Mouse (Mus musculus) G1E (cell line): ENCODE data around the gene Clstn1. TPM values are rescaled to one million over a fixed set of nuclear protein-coding genes. Genes with fewer than 3 reads are reported as not detected.

ENCODE experiments used
- ATAC-seq: 2 replicates; pipeline ENCODE4 v1.8.0; 2016; ENCODE audit warnings: mild to moderate bottlenecking; ENCODE audit not compliant: insufficient number of reproducible peaks, poor library complexity, low FRiP score, severe bottlenecking; ENCODE audit errors: extremely low read depth
- DNase-seq: peaks from one replicate; pipeline ENCODE4 v3.0.0; 2012; ENCODE audit warnings: low spot score
- H3K27me3 ChIP-seq: 2 replicates; pipeline ENCODE4 v1.6.1; 2012; ENCODE audit warnings: mild to moderate bottlenecking, low read length, inconsistent platforms; ENCODE audit not compliant: insufficient read depth
- H3K36me3 ChIP-seq: replicated peaks from 2 replicates; pipeline ENCODE3; 2012; ENCODE audit warnings: mild to moderate bottlenecking, inconsistent platforms
- H3K4me1 ChIP-seq: 2 replicates; pipeline ENCODE4 v1.6.1; 2012; ENCODE audit warnings: low read depth, low read length, inconsistent platforms, mixed read lengths; ENCODE audit not compliant: insufficient read depth
- H3K4me3 ChIP-seq: 2 replicates; pipeline ENCODE4 v1.5.1; 2012; ENCODE audit warnings: low read depth, mild to moderate bottlenecking, inconsistent platforms, low read length, moderate library complexity, mixed read lengths
- H3K9me3 ChIP-seq: replicated peaks from 2 replicates; pipeline ENCODE4 v1.6.1; 2012; ENCODE audit warnings: inconsistent platforms
- CTCF ChIP-seq: IDR thresholded peaks from 2 replicates; pipeline ENCODE4 v1.5.1; 2012; ENCODE audit warnings: low read depth, low read length, inconsistent platforms, mixed read lengths
- GATA1 ChIP-seq: IDR thresholded peaks from 2 replicates; pipeline ENCODE4 v1.6.1; 2012; ENCODE audit warnings: borderline replicate concordance, low read length, inconsistent platforms, mixed read lengths
- GATA2 ChIP-seq: IDR thresholded peaks from 2 replicates; pipeline ENCODE4 v1.6.1; 2012; ENCODE audit warnings: low read depth, low read length, inconsistent platforms, borderline replicate concordance
- POLR2AphosphoS5 ChIP-seq: IDR thresholded peaks from 2 replicates; pipeline ENCODE4 v1.6.1; 2012; ENCODE audit warnings: low read depth, low read length, inconsistent platforms; ENCODE audit not compliant: insufficient replicate concordance
- TAL1 ChIP-seq: conservative IDR thresholded peaks from 2 replicates; pipeline ENCODE4 v1.6.1; 2012; ENCODE audit warnings: low read depth, low read length, inconsistent platforms, mixed read lengths
- polyA plus RNA-seq: library from polyadenylated mRNA; stranded (reverse); fragments of >175 nt; gene quantifications from 2 replicates; pipeline ENCODE4 v1.2.3, GENCODE M21; 2012
- total RNA-seq, 2 experiments: library from RNA; stranded (forward) in 1 of 2; stranded (reverse) in 1 of 2; fragments of 200-1000 nt in 1 of 2; fragments of >200 nt in 1 of 2; fragmentation: Nextera tagmentation in 1 of 2; gene quantifications; 2 replicates each; pipeline ENCODE4 v1.2.3; 2014 to 2017

The Clstn1 gene
- total and polyA plus RNA-seq, 3 experiments = 0.22 to 2.5 (median 0.38) TPM

DNA sequence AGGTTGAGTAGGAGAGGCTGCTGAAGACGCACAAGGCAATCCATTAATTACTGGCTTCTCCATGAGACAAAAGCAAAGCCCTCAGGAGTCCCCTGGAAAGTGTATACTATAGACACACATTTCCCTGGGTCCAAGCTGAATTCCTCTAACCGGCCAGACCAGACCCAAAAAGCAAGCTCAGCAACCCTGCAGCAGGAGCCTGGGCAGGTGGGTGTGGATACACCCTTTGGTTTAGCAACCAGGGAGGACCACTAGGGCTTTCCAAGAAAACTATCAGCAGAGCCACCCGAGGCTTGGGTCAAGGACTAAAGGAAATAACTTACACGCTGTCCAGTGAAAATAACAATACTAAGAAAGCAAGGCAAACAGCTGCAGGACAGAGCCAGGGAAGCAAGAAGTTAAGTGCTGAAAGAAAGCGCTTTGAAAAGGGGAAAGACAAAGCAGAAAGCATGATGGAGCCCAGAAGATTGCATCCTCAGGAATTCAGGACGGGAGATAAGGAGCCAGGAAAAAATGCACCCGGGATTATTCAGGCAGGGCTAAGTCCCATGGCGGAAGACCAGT lies 88.6 kb downstream of the Clstn1 start:
- Histone ChIP-seq H3K4me3 (no peak overlapping the region), H3K27me3 (no peaks in the 10 kb centered on the region), H3K36me3 (peaks cover 77% of the 10 kb centered on the region), H3K4me1 (peaks cover 32% of the 10 kb centered on the region), H3K9me3 (no peaks in the 10 kb centered on the region)
- ATAC-seq (no peak), DNase-seq (no peak)
- TF ChIP-seq GATA1 = no peak
- TF ChIP-seq GATA2 = no peak
- no peak for TF ChIP-seq CTCF
- no peak for TF ChIP-seq POLR2AphosphoS5
- no peak for TF ChIP-seq TAL1

- Histone ChIP-seq H3K4me1 (peaks cover 32% of the 10 kb centered on the region), H3K36me3 (peaks cover 70% of the 10 kb centered on the region), H3K4me3 (peak overlapping the region; percentile 63; the same call in 1 of the 2 replicates), H3K9me3 (no peaks in the 10 kb centered on the region), H3K27me3 (no peaks in the 10 kb centered on the region)
- peak; percentile 19 for DNase-seq
- no peak for ATAC-seq
- TF ChIP-seq POLR2AphosphoS5 (no peak), TAL1 (no peak)
These were observed 89.4 kb downstream of the Clstn1 start for GRCm38 (mm10) chr4:149675378-149676261.

DNA sequence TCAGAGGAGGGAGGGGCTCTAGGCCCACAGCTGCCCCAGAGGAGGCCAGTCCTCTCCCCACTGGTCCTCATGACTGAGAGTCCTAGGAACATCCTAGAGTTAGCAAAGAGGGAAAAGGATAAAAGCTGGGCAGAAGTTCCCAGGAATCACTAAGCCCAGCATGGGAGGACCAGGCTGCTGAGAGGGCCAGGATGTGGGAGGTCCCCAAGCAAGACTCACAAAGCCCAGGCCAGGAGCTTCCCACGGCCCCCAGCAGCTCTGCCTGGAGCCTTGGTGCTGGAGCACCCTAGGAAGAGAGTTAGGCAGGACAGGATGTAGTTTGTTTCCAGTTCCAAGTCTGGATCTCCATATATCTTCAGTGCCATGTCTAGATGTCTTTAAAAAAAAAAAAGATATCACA lies 91.7 kb downstream of the Clstn1 start:
- DNase-seq (no peak), ATAC-seq (no peak)
- no peak overlapping the region for H3K4me3 ChIP-seq
- H3K4me1 ChIP-seq = peaks cover 32% of the 10 kb centered on the region
- H3K9me3 ChIP-seq = no peaks in the 10 kb centered on the region
- H3K36me3 ChIP-seq = peaks cover 59% of the 10 kb centered on the region
- TF ChIP-seq GATA2 (no peak), TAL1 (no peak), CTCF (no peak)
- H3K27me3 ChIP-seq = no peaks in the 10 kb centered on the region

DNA sequence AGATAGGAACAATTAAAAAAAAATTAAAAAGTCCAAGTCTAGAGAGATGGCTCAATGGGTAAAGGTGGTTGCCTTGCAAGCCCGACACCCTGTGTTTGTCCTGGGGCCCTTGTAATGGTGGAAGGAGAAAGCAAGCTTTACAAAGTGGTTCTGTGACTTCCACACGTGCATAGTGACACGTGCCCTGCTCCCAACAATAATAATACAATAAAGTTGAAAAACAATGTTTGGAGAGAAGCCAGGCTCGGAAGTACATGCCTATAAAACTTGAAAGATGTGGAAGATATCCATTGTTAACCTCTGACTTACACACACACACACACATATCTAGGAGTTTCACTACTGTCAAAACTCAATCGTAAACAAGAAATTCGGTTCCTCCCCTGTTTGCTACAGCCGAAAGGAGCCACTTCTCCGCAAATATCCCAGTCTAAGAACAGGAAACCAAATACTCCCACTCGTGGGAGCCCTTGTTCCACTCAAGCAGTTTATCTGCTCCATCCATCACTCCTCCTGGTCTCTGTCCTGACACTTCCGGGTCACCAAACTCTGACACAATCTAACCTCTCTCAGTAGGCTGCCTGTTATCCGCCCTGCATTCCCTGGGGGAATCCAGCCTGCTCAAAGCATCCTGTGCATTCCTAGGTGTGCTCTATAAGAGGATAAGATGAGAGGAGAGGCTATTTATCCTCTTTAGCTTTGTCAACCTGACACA lies 92.9 kb downstream of the Clstn1 start:
- no peak for ATAC-seq
- Histone ChIP-seq H3K4me3 (no peak overlapping the region), H3K36me3 (peaks cover 57% of the 10 kb centered on the region), H3K4me1 (peaks cover 32% of the 10 kb centered on the region), H3K27me3 (no peaks in the 10 kb centered on the region), H3K9me3 (no peaks in the 10 kb centered on the region)
- no peak for DNase-seq
- TF ChIP-seq GATA1 (no peak), TAL1 (no peak), POLR2AphosphoS5 (no peak), CTCF (no peak), GATA2 (no peak)

DNA sequence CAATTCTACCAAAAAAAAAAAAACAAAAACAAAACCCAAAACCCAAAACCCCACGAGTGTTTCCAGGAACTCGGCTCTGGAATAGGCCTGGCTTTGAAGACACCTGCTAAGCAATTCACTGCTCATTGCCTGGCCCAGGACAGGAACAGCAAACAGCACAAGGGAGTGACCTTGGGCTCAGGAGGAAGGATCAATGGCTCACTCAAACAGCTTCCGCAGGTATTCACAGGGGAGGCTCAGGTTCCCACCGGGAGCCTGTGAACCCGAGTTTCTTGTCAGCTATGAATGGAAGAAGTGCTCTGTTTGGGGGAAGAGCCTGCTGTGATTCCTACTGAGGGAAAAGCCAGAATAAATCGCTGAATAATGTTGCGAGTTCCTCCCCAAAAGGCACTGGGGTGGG lies 97.6 kb downstream of the Clstn1 start:
- Histone ChIP-seq H3K27me3 (no peaks in the 10 kb centered on the region), H3K36me3 (peaks cover 54% of the 10 kb centered on the region), H3K9me3 (no peaks in the 10 kb centered on the region), H3K4me1 (peaks cover 14% of the 10 kb centered on the region), H3K4me3 (no peak overlapping the region)
- TF ChIP-seq TAL1 (no peak), CTCF (no peak), GATA2 (no peak), POLR2AphosphoS5 (no peak), GATA1 (no peak)
- DNase-seq = no peak
- no peak for ATAC-seq

- no peaks in the 10 kb centered on the region for H3K27me3 ChIP-seq
- H3K9me3 ChIP-seq = no peaks in the 10 kb centered on the region
- H3K36me3 ChIP-seq = peaks cover 54% of the 10 kb centered on the region
- H3K4me1 ChIP-seq = peaks cover 8% of the 10 kb centered on the region; the same call in 1 of the 2 replicates
- TF ChIP-seq POLR2AphosphoS5 (no peak), GATA2 (no peak), TAL1 (no peak), GATA1 (no peak), CTCF (no peak)
- DNase-seq (no peak), ATAC-seq (no peak)
- no peak overlapping the region for H3K4me3 ChIP-seq
These were observed 98.8 kb downstream of the Clstn1 start for GRCm38 (mm10) chr4:149684841-149685623.
